Mouse (Mus musculus) kidney, embryonic 15.5 days (tissue): ENCODE measurements around the gene Dpp9. TPM values are rescaled to one million over a fixed set of nuclear protein-coding genes. Genes with fewer than 3 reads are reported as not detected.

ENCODE experiments used
- ATAC-seq: fragments of 200-750 bp; cut with Nextera tagmentation; replicated peaks from 2 replicates; pipeline ENCODE4 v1.8.0; 2017; ENCODE audit warnings: moderate TSS enrichment; ENCODE audit not compliant: low FRiP score
- H3K27ac ChIP-seq: fragments of 300-500 bp; sonication (generic); 2 replicates; pipeline ENCODE4 v1.5.1; 2015; ENCODE audit warnings: mild to moderate bottlenecking, inconsistent platforms
- H3K27me3 ChIP-seq: fragments of 300-500 bp; sonication (generic); 2 replicates; pipeline ENCODE4 v1.6.1; 2015; ENCODE audit warnings: inconsistent platforms
- H3K36me3 ChIP-seq: fragments of 300-500 bp; sonication (generic); 2 replicates; pipeline ENCODE4 v1.6.1; 2015; ENCODE audit warnings: inconsistent platforms
- H3K4me1 ChIP-seq: fragments of 300-500 bp; sonication (generic); 2 replicates; pipeline ENCODE4 v1.6.1; 2015; ENCODE audit warnings: inconsistent platforms
- H3K4me2 ChIP-seq: fragments of 300-500 bp; sonication (generic); 2 replicates; pipeline ENCODE4 v1.6.1; 2015; ENCODE audit warnings: moderate library complexity, mild to moderate bottlenecking, inconsistent platforms
- H3K4me3 ChIP-seq: fragments of 300-500 bp; sonication (generic); replicated peaks from 2 replicates; pipeline ENCODE4 v1.5.1; 2015; ENCODE audit warnings: mild to moderate bottlenecking, inconsistent platforms
- H3K9ac ChIP-seq: fragments of 300-500 bp; sonication (generic); 2 replicates; pipeline ENCODE4 v1.6.1; 2015; ENCODE audit warnings: mild to moderate bottlenecking, inconsistent platforms
- H3K9me3 ChIP-seq: fragments of 300-500 bp; sonication (generic); replicated peaks from 2 replicates; pipeline ENCODE4 v1.6.1; 2016; ENCODE audit warnings: inconsistent platforms
- WGBS: fragments of 180-500 bp; shearing (Covaris S2); methylation state at CpG from one replicate; pipeline ENCODE4 v1.1.7; 2015; ENCODE audit warnings: mixed read lengths; 5-methylcytosine and 5-hydroxymethylcytosine counted together
- polyA plus RNA-seq: library from polyadenylated mRNA; unstranded; fragments of >200 nt; fragmentation: Nextera tagmentation; extraction: Ambion mirVana; gene quantifications from 2 replicates; pipeline ENCODE4 v1.2.1, GENCODE M21; 2015

Dpp9 gene
- polyA plus RNA-seq, 1 experiment from 2014 or later, result 43.8 TPM

DNA sequence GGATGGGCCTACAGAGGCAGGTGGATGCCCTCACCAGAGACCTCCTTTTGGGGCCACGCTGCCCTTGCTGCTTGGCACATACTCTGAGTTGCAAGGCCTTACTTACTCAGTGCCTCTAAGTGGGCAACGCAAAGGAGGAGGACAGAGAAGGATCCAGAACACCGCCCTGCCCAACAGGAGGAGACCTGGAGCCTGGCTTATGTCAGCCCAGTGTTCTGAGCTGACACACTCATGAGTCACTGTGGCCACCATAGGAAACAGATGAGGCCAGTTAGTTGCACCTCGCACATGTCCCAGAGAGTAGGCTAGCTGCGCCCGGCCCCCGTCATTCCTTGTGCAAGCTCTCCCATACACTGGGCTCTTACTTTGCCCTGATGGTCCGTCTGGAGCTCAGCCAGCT lies 16.2 kb downstream of the Dpp9 start:
- peaks cover 92% of the 10 kb centered on the region for H3K36me3 ChIP-seq
- no peak overlapping the region for H3K4me2 ChIP-seq
- no peak overlapping the region for H3K4me3 ChIP-seq
- H3K27ac ChIP-seq, result no peak overlapping the region
- no peak for ATAC-seq
- peaks cover 7% of the 10 kb centered on the region; the same call in 1 of the 2 replicates for H3K4me1 ChIP-seq
- H3K27me3 ChIP-seq, result no peaks in the 10 kb centered on the region
- H3K9me3 ChIP-seq, result no peaks in the 10 kb centered on the region
- H3K9ac ChIP-seq, result no peak overlapping the region
- 92% methylated on average over 8 of the region's 8 CpGs for WGBS

DNA sequence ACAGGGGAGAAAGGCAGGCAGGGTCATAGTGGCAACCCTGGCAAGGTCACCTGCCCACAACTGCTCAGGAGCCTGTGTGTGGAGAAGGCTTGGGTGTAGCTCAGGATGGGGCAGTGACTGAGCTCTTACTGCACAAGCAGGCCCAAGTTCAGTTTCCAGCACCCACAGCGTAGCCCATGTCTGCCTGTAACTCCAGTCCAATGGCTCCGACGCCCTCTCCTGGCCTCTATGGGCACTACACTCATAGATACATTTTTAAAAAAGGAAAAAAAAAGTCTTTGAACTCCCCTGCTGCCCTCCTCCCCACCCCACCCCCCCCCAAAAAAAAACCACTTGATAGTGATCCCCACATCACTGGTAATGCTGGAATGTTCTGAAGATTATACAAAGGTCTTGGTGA lies 17.1 kb downstream of the Dpp9 start:
- H3K9ac ChIP-seq, result no peak overlapping the region
- H3K9me3 ChIP-seq, result no peaks in the 10 kb centered on the region
- no peak overlapping the region for H3K27ac ChIP-seq
- H3K4me2 ChIP-seq, result no peak overlapping the region
- H3K27me3 ChIP-seq, result no peaks in the 10 kb centered on the region
- H3K36me3 ChIP-seq, result peaks cover 92% of the 10 kb centered on the region
- ATAC-seq, result no peak
- no peak overlapping the region for H3K4me3 ChIP-seq
- 66% methylated on average over 3 of the region's 3 CpGs for WGBS
- H3K4me1 ChIP-seq, result no peaks in the 10 kb centered on the region; the same call in 1 of the 2 replicates

DNA sequence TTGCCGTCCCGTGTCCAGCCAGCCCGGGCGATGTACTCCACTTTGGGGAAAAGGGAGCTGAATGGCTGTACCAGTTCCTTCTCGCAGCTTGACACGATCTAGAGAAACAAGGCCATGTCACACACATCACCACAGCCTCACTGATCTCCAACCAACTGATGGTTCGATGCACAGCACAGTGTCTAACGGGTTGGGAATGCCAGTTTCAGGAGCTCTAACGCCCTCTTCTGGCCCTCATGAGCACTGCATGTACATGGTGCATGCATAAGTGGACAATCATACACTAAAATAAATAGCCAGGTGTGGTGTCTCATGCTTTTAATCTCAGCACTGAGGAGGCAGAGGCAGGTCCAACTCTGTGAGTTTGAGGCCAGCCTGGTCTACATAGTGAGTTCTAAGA lies 18.1 kb downstream of the Dpp9 start:
- no peak overlapping the region for H3K27ac ChIP-seq
- no peak for ATAC-seq
- H3K4me1 ChIP-seq, result no peaks in the 10 kb centered on the region
- H3K4me3 ChIP-seq, result no peak overlapping the region
- 81% methylated on average over 9 of the region's 9 CpGs for WGBS
- peaks cover 92% of the 10 kb centered on the region for H3K36me3 ChIP-seq
- no peak overlapping the region for H3K9ac ChIP-seq
- H3K4me2 ChIP-seq, result no peak overlapping the region
- no peaks in the 10 kb centered on the region for H3K9me3 ChIP-seq
- no peaks in the 10 kb centered on the region for H3K27me3 ChIP-seq

DNA sequence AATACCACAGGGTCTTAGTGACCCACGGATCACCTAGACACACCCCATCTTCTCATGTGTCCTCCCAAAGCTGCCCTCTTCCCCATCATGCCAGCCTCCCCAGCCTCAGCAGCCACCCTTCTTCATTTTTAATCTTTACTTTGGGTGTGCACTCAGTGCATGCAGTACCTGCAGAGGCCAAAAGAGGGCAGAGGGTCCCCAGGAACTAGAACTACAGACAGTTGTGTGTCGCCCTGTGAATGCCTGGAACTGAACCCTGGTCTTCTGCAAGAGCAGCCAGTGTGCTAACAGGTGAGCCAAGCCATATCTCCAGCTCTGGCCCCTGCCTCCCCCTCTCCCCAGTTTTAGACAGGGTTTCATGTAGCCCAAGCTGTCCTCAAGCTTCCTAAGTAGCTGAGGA lies 21.8 kb downstream of the Dpp9 start:
- H3K36me3 ChIP-seq, result peaks cover 92% of the 10 kb centered on the region
- ATAC-seq, result no peak
- H3K27me3 ChIP-seq, result no peaks in the 10 kb centered on the region
- no peak overlapping the region for H3K27ac ChIP-seq
- H3K4me3 ChIP-seq, result no peak overlapping the region
- 71% methylated on average over 2 of the region's 2 CpGs for WGBS
- no peak overlapping the region for H3K4me2 ChIP-seq
- H3K4me1 ChIP-seq, result no peaks in the 10 kb centered on the region
- H3K9me3 ChIP-seq, result no peaks in the 10 kb centered on the region
- H3K9ac ChIP-seq, result no peak overlapping the region

DNA sequence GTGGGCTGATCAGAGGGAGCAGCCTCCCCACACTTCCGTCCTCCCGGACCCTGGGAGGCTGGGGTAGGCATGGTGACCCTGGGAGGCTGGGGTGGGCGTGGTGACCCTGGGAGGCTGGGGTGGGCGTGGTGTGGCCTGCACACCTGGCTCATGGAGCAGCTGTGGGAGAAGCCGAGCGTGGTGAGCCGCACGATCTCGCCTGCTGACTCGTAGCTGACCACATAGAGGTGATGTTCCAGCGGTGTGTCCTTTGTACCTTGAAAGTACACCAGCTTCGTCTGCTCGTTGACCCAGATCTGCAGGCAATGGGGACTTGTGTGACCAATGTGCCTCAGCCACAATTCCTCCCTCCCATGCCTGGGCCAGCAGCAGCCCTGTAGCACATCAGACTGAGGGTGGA lies 23.9 kb downstream of the Dpp9 start:
- peaks cover 97% of the 10 kb centered on the region for H3K36me3 ChIP-seq
- no peaks in the 10 kb centered on the region for H3K4me1 ChIP-seq
- H3K27ac ChIP-seq, result no peak overlapping the region
- no peaks in the 10 kb centered on the region for H3K27me3 ChIP-seq
- no peak overlapping the region for H3K9ac ChIP-seq
- no peak overlapping the region for H3K4me2 ChIP-seq
- WGBS, result 83% methylated on average over 13 of the region's 13 CpGs
- H3K4me3 ChIP-seq, result no peak overlapping the region
- H3K9me3 ChIP-seq, result no peaks in the 10 kb centered on the region
- ATAC-seq, result 0 out of 2 replicates have a peak, but pooled peaks have one; percentile 34

DNA sequence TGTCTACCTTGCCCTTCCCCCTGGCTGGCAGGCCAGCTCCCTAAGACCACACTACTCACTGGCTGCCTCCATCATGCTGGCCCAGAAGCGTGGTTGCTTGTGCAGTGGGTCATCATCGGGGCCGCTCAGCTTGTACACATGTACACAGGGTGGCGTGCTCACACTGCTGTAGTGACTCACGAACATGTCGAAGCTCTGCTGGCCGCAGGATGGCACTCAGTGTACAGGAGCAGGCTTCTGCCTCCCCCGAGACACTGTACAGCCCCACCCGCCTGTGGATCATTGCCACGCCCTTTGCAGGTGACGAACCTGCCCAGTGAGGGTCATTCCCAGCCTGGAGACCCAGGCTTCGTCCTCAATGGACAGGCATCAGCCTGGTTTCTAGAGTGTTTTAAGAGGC lies 24.3 kb downstream of the Dpp9 start:
- no peak overlapping the region for H3K4me2 ChIP-seq
- ATAC-seq, result 0 out of 2 replicates have a peak, but pooled peaks have one; percentile 8
- no peak overlapping the region for H3K4me3 ChIP-seq
- H3K27me3 ChIP-seq, result no peaks in the 10 kb centered on the region
- H3K27ac ChIP-seq, result no peak overlapping the region
- no peak overlapping the region for H3K9ac ChIP-seq
- no peaks in the 10 kb centered on the region for H3K9me3 ChIP-seq
- 90% methylated on average over 12 of the region's 12 CpGs for WGBS
- no peaks in the 10 kb centered on the region for H3K4me1 ChIP-seq
- H3K36me3 ChIP-seq, result peaks cover 100% of the 10 kb centered on the region

DNA sequence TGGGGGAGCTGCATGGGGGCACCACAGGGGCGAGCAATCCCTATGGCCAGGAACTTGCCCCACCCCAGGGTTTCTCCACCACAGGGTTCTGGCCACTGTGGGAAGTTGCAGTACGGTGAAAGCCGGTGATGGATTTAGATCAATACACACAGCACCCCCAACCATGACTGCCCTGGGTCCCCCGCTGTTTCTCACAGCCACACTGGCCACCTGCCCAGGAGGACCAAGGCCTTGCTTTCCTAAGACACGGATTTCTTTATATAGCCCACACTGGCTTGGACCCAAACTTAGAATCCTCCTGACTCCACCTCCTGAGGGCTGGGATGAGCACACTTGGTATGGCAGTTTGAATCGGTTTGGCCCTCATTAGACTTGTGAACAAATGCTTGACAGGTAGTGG lies 27.4 kb downstream of the Dpp9 start:
- H3K9ac ChIP-seq, result no peak overlapping the region
- no peaks in the 10 kb centered on the region for H3K27me3 ChIP-seq
- H3K36me3 ChIP-seq, result peaks cover 97% of the 10 kb centered on the region
- peaks cover 6% of the 10 kb centered on the region for H3K4me1 ChIP-seq
- H3K27ac ChIP-seq, result no peak overlapping the region
- H3K4me2 ChIP-seq, result no peak overlapping the region
- 85% methylated on average over 6 of the region's 6 CpGs for WGBS
- no peak for ATAC-seq
- H3K4me3 ChIP-seq, result no peak overlapping the region
- no peaks in the 10 kb centered on the region for H3K9me3 ChIP-seq

DNA sequence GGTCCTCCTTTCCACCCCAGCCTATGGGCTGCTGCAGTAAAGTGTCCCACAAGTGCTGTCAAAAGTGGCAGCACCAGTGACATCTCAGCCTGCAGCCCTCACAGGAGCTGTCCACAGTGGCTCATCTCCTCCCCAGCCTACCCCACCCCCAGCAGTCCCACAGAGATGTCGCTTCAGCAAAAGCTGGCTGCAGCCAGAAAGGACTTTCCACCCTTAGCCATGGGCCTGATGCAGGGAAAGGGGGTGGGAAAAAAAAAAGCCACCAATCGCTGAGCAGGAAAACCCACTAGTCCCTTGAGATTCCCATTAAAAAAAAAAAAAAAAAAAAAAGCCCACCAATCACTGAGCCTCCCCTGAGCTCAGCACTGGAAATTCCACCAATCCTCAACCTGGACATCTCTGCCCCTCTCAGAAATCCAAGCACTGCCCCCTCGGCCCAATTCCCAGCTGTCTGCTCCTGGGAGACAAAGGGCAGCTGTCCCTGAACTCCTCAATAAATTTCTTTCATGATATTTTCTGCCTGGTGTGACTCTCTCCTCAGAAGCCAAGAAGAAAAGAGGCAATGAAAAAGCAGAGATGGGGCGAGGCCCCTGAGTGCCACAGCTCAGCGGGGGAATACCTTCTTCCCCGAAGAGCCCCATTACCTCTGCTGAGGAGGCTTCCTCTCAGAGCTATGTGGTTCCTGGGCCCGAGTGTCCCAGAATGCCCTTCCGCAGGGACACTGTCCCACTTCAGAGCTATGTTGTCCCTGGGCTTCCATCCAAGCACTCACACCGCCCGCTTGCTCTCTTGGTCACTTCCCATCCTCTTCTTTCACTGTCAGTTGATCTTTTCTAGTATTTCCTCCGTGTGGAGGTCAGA lies 33.2 kb downstream of the Dpp9 start:
- H3K9ac ChIP-seq, result 0 out of 2 replicates have a peak overlapping the region, but pooled peaks have one; percentile 21
- H3K4me3 ChIP-seq, result 0 out of 2 replicates have a peak overlapping the region, but pooled peaks have one; percentile 6
- no peaks in the 10 kb centered on the region for H3K27me3 ChIP-seq
- peak; percentile 30 for ATAC-seq
- H3K36me3 ChIP-seq, result peaks cover 58% of the 10 kb centered on the region
- peak overlapping the region; percentile 85 for H3K27ac ChIP-seq
- peaks cover 35% of the 10 kb centered on the region for H3K4me1 ChIP-seq
- H3K9me3 ChIP-seq, result no peaks in the 10 kb centered on the region
- peak overlapping the region; percentile 76 for H3K4me2 ChIP-seq
- WGBS, result 22% methylated on average over 11 of the region's 11 CpGs

DNA sequence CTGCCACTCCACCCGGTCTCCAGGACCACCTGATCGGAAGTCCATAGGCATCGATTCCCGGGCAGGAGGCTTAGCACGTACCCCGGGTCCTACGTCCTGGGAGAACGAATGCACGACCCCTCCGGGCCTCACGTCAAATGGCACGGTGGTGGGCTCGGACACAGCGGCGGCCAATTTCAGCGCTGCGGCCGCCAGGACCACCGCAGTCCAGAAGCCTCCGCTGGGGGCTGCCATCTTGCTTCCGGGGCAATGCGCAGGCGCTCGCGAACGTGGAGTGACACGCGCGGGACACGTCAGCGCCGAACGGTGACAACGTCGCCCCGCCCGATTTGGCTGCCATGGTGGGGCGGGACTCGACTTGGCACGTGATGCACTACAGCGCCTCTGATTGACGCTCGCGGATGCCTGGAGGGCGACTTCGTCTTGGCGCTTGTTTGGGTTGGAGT lies 35.0 kb downstream of the Dpp9 start, which contains the start of gene Mydgf:
TSS of gene Mydgf (minus strand) at position 263 of the 446 bp plus-strand sequence.
- Histone ChIP-seq H3K4me3 (peak within 1 kb of the TSS; percentile 67), H3K9me3 (no peaks in the 10 kb centered on the region), H3K9ac (peak within 1 kb of the TSS; percentile 75), H3K4me2 (peak within 1 kb of the TSS; percentile 76), H3K27me3 (no peaks in the 10 kb centered on the region), H3K4me1 (peaks cover 35% of the 10 kb centered on the region), H3K27ac (peak within 1 kb of the TSS; percentile 85), H3K36me3 (peaks cover 58% of the 10 kb centered on the region)
- ATAC-seq, result peak; percentile 87
- under 1% methylated on average over 47 of the region's 47 CpGs for WGBS

DNA sequence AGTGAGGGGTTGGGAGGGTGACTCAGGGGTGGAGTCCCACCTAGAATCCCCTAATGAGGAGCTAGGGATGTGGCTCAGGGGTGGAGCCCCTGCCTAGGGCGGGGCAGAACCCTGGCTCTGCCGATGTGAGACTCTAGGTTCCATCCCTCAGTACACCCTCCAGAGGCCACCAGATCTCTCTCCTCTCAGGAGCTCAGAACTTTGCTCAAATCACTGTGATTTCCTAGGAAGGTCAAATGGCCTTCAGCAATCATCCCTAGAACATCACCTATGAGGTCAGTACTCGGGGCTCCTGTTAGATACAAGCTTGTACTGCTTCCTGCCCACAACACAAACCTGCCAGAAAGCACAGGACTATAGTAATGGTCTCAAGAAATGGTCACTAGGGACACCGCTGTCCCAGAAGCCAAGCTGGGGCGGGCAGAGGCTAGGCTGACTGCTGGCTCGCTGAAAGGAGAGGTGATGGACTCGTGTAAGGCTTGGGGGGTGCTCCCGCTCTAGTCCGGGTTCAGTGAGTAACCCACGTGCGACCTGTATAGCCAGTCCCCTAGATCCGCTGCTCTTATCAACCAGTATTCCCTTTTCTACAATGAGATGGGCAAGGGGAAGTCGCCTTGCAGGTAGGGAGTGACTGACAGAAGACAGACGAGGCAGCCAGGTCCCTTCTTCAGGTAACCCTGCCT lies 35.6 kb downstream of the Dpp9 start:
- no peaks in the 10 kb centered on the region for H3K9me3 ChIP-seq
- H3K9ac ChIP-seq, result peak overlapping the region; percentile 75
- peak; percentile 24 for ATAC-seq
- H3K4me2 ChIP-seq, result peak overlapping the region; percentile 76
- H3K4me1 ChIP-seq, result peaks cover 35% of the 10 kb centered on the region
- H3K27ac ChIP-seq, result peak overlapping the region; percentile 85
- peaks cover 57% of the 10 kb centered on the region for H3K36me3 ChIP-seq
- peak overlapping the region; percentile 67 for H3K4me3 ChIP-seq
- H3K27me3 ChIP-seq, result no peaks in the 10 kb centered on the region
- 2% methylated on average over 14 of the region's 14 CpGs for WGBS

DNA sequence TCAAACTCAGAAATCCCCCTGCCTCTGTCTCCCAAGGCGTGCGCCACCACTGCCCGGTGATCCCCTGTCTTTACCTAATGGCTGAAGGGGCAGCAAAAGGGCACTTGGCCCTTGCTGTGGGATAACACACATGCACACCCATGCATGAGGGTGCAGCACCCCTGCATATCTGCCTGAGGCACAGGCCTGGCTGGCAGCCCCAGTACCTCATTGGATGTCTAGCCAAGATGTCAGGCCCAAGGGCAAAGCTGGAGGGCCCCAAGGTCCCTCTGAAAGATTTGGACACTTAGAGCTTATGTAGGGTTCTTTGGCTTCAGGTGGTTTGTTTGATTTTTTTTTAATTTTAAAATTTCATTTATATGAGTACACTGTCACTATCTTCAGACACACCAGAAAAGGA lies 43.3 kb downstream of the Dpp9 start:
- peaks cover 7% of the 10 kb centered on the region; the same call in 1 of the 2 replicates for H3K4me1 ChIP-seq
- no peaks in the 10 kb centered on the region for H3K27me3 ChIP-seq
- WGBS, result 98% methylated on average over 3 of the region's 3 CpGs
- no peak overlapping the region for H3K4me2 ChIP-seq
- no peak overlapping the region for H3K4me3 ChIP-seq
- no peaks in the 10 kb centered on the region for H3K9me3 ChIP-seq
- no peak for ATAC-seq
- H3K36me3 ChIP-seq, result peaks cover 58% of the 10 kb centered on the region
- no peak overlapping the region for H3K9ac ChIP-seq
- no peak overlapping the region for H3K27ac ChIP-seq

DNA sequence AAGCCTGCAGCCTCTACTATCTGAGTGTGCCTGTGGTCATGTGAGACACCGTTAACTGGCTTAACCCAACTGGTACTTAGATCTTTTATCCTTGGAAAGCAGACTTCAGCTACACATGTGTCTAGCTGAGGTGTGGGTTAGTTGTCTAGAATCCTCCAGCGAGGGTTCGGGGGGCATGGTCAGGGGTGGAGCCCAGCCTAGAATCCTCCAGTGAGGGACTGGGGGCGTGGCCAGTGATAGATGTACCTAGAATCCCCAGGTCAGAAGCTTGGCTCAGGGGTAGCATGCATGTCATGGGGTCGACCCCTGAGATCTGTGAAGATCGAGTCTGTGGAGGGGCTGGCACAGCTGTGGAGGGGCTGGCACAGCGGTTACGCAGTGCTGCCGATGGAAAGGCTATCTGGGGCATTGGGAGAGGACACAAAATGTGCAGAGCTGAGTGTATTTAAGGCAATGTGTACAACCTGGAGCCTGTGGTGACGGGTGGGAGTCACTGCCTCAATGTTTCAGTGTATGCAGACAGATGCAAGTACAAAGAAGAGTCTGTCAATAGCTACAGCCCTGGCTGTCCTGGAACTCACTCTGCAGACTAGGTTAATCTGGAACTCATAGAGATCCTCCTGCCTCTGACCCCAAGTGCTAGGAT lies 45.2 kb downstream of the Dpp9 start:
- Histone ChIP-seq H3K9ac (no peak overlapping the region), H3K27me3 (no peaks in the 10 kb centered on the region), H3K4me2 (no peak overlapping the region), H3K4me3 (no peak overlapping the region), H3K4me1 (peaks cover 7% of the 10 kb centered on the region; the same call in 1 of the 2 replicates), H3K9me3 (no peaks in the 10 kb centered on the region), H3K27ac (no peak overlapping the region), H3K36me3 (peaks cover 40% of the 10 kb centered on the region)
- WGBS, result 58% methylated on average over 10 of the region's 10 CpGs
- ATAC-seq, result no peak
